Mouse (Mus musculus): ENCODE measurements around the gene Dnm3. TPM values are rescaled to one million over a fixed set of nuclear protein-coding genes. Genes with fewer than 3 reads are reported as not detected.

The Dnm3 gene
- polyA plus RNA-seq, 1 experiment from 2014 or later, result 8.3 TPM

DNA sequence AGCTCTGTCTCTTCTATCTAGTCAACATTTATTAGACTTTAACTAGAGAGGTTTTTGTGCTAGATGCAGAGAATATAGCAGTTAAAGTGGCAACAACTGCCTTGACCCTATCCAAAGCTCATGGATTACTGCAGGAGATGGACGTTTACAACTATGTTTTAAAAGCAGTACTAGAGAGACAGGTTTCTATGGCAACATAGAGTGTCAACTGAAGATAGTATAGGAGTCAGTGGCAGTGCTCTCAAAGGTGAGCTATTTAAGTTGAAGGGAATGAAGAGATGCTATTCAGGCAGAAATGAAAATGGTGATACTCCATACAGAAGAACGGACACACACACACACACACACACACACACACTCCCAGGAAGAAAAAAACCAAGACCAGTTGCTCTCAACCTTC lies 225.0 kb downstream of the Dnm3 start:
- Histone ChIP-seq H3K9ac (ENCODE audit: low read depth, low read length) (no peak overlapping the region), H3K36me3 (ENCODE audit: insufficient read depth, low read length) (no peaks in the 10 kb centered on the region), H3K4me3 (replicated peaks; ENCODE audit: low read depth, low read length) (no peak overlapping the region), H3K4me1 (replicated peaks; ENCODE audit: insufficient read depth, low read length) (0 out of 2 replicates have a peak, but pooled peaks cover 4% of the 10 kb centered on the region), H3K4me2 (ENCODE audit: low read length) (no peak overlapping the region), H3K9me3 (replicated peaks; ENCODE audit: low read length) (no peaks in the 10 kb centered on the region), H3K27ac (no peak overlapping the region), H3K27me3 (ENCODE audit: insufficient read depth, low read length) (no peaks in the 10 kb centered on the region)
- TF ChIP-seq CTCF (IDR thresholded peaks at IDR 0.05; ENCODE audit: low read depth), result no peak
- WGBS, result 62% methylated on average over 2 of the region's 2 CpGs
- ATAC-seq (replicated peaks; ENCODE audit: low FRiP score, low read depth) (no peak), DNase-seq (ENCODE audit: low spot score) (no peak)

DNA sequence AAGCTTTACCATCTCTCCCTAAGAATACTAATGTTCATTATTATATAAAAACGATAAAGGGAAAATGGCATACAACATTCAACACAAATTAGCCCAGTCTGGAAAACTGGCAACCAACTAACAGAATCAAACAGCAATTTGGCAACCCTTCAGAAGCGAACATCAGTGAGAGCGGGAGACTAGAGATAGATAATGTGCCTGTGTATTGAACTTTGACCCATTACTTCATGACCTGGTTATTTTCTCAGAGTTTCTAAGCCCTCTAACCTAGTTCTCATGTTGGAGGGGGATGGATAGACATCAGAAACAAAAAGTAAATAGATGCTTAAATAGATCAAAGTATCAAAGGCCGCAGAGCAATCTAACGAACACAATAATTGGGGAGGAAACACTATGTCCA lies 230.6 kb downstream of the Dnm3 start:
- Histone ChIP-seq H3K9ac (ENCODE audit: low read depth, low read length) (no peak overlapping the region), H3K4me2 (ENCODE audit: low read length) (no peak overlapping the region), H3K27me3 (ENCODE audit: insufficient read depth, low read length) (no peaks in the 10 kb centered on the region), H3K27ac (no peak overlapping the region), H3K4me3 (replicated peaks; ENCODE audit: low read depth, low read length) (no peak overlapping the region), H3K36me3 (ENCODE audit: insufficient read depth, low read length) (no peaks in the 10 kb centered on the region), H3K4me1 (replicated peaks; ENCODE audit: insufficient read depth, low read length) (no peaks in the 10 kb centered on the region), H3K9me3 (replicated peaks; ENCODE audit: low read length) (no peaks in the 10 kb centered on the region)
- WGBS, result 86% methylated on average over 5 of the region's 5 CpGs
- TF ChIP-seq CTCF (IDR thresholded peaks at IDR 0.05; ENCODE audit: low read depth), result no peak
- ATAC-seq (replicated peaks; ENCODE audit: low FRiP score, low read depth) (no peak), DNase-seq (ENCODE audit: low spot score) (no peak)

DNA sequence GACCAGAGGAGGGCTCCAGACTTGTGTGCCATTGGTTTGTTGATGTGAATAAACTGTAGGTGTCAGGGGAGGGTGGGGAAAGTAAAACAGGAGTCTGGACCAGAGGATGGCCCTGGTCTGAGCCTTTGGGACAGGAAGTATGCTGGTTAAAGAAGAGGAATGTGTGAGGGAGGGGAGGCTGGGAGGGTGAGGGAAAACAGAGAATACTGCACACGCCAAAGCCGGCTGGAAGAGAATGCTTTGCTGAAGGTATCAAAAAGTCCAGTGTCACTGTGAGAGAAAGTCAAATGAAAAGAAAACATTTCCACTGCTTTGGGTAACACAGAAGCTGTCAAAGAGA lies 234.2 kb downstream of the Dnm3 start:
- ATAC-seq (replicated peaks; ENCODE audit: low FRiP score, low read depth) (peak; percentile 67; the same call in 1 of the 2 replicates), DNase-seq (ENCODE audit: low spot score) (peak; percentile 74)
- Histone ChIP-seq H3K36me3 (ENCODE audit: insufficient read depth, low read length) (no peaks in the 10 kb centered on the region), H3K4me3 (replicated peaks; ENCODE audit: low read depth, low read length) (no peak overlapping the region), H3K4me2 (ENCODE audit: low read length) (no peak overlapping the region), H3K4me1 (replicated peaks; ENCODE audit: insufficient read depth, low read length) (no peaks in the 10 kb centered on the region; the same call in 1 of the 2 replicates), H3K9me3 (replicated peaks; ENCODE audit: low read length) (no peaks in the 10 kb centered on the region), H3K27me3 (ENCODE audit: insufficient read depth, low read length) (no peaks in the 10 kb centered on the region), H3K27ac (peak overlapping the region; percentile 42; the same call in 1 of the 2 replicates), H3K9ac (ENCODE audit: low read depth, low read length) (no peak overlapping the region)
- WGBS, result 25% methylated on average over 2 of the region's 2 CpGs
- TF ChIP-seq CTCF (IDR thresholded peaks at IDR 0.05; ENCODE audit: low read depth), result no peak

DNA sequence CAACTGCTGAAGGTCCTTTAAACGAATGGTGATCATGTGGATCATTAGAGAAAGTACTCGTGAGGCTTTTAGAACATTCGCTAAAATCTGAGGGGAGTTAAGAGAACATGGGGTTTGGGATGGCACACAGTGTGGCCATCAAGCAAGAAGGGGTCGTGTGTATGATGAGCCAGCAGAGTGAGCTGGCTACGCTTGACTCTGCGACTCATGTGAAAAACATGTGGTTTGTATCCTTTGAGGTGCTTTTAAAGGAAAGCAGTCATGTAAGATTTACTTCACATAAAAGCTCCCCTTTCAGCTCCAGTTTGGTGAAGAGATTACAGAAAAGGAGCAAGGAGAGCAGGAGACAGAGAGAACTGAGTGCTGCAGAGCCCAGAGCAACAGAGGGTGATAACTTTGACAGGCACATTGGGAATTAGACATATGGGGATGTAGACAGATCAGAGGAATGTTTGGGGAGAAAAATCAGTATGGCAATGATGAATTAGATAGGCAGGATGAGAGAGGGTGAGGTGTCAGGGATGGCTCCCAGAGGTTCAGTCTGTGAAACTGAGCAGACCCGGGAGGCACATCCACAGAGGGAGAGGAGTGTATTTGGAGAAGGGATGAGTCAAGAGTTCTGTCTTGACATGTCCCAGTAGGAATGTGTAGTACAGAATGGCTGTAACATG lies 234.7 kb downstream of the Dnm3 start:
- Histone ChIP-seq H3K36me3 (ENCODE audit: insufficient read depth, low read length) (no peaks in the 10 kb centered on the region), H3K4me2 (ENCODE audit: low read length) (no peak overlapping the region), H3K4me3 (replicated peaks; ENCODE audit: low read depth, low read length) (no peak overlapping the region), H3K27ac (peak overlapping the region; percentile 42; the same call in 1 of the 2 replicates), H3K27me3 (ENCODE audit: insufficient read depth, low read length) (no peaks in the 10 kb centered on the region), H3K4me1 (replicated peaks; ENCODE audit: insufficient read depth, low read length) (no peaks in the 10 kb centered on the region; the same call in 1 of the 2 replicates), H3K9ac (ENCODE audit: low read depth, low read length) (no peak overlapping the region), H3K9me3 (replicated peaks; ENCODE audit: low read length) (no peaks in the 10 kb centered on the region)
- 48% methylated on average over 7 of the region's 7 CpGs for whole genome bisulfite sequencing
- no peak for DNase-seq (ENCODE audit: low spot score)
- ATAC-seq (replicated peaks; ENCODE audit: low FRiP score, low read depth), result no peak; the same call in 1 of the 2 replicates
- no peak for TF ChIP-seq CTCF (IDR thresholded peaks at IDR 0.05; ENCODE audit: low read depth)

DNA sequence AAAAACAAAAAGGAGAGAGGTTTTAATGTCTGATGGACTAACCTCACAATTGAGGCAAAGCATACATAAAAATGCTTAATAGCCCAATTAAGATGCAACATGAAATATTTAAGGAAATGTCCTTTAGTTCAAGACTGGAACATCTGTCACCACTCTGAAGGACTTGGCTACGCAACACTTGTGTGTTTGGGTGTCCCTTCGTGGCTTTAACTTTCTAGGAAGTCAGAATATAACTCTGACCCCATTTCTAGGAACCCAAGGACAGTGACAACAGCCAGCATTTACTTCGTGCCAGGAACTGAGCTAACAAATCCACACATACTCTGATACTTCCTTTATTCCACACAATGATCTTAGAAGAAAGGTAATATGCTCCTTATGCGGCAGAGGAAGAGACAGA lies 237.1 kb downstream of the Dnm3 start:
- DNase-seq (ENCODE audit: low spot score) (peak; percentile 82), ATAC-seq (replicated peaks; ENCODE audit: low FRiP score, low read depth) (no peak)
- Histone ChIP-seq H3K4me2 (ENCODE audit: low read length) (no peak overlapping the region), H3K9me3 (replicated peaks; ENCODE audit: low read length) (no peaks in the 10 kb centered on the region), H3K9ac (ENCODE audit: low read depth, low read length) (no peak overlapping the region), H3K36me3 (ENCODE audit: insufficient read depth, low read length) (no peaks in the 10 kb centered on the region), H3K4me3 (replicated peaks; ENCODE audit: low read depth, low read length) (no peak overlapping the region), H3K4me1 (replicated peaks; ENCODE audit: insufficient read depth, low read length) (no peaks in the 10 kb centered on the region; the same call in 1 of the 2 replicates), H3K27ac (peak overlapping the region; percentile 55; the same call in 1 of the 2 replicates), H3K27me3 (ENCODE audit: insufficient read depth, low read length) (no peaks in the 10 kb centered on the region)
- WGBS, result 75% methylated on average over 4 of the region's 4 CpGs
- TF ChIP-seq CTCF (IDR thresholded peaks at IDR 0.05; ENCODE audit: low read depth), result no peak

DNA sequence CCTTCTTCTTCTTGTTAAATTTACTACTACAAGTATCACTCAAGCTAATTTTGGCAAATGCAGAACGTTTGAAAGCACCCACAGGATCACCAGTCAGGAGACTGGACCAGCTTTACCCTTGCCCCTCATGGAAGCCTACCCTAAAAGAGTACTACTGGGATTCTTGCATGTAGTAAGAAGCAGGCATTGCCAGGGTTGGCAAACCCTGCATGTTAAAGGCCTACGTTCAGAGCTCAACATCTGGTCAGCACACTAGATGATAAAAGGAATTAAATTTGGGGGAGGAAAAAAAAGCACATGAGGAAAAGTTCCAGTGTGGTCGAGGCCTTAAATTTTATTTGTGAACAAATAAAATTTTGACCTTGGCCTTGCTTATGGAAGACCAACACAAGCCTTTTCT lies 239.2 kb downstream of the Dnm3 start:
- no peaks in the 10 kb centered on the region for H3K9me3 ChIP-seq (replicated peaks; ENCODE audit: low read length)
- no peak overlapping the region for H3K4me3 ChIP-seq (replicated peaks; ENCODE audit: low read depth, low read length)
- H3K9ac ChIP-seq (ENCODE audit: low read depth, low read length), result no peak overlapping the region
- 43% methylated on average over 3 of the region's 3 CpGs for WGBS
- no peaks in the 10 kb centered on the region for H3K27me3 ChIP-seq (ENCODE audit: insufficient read depth, low read length)
- H3K4me1 ChIP-seq (replicated peaks; ENCODE audit: insufficient read depth, low read length), result no peaks in the 10 kb centered on the region; the same call in 1 of the 2 replicates
- DNase-seq (ENCODE audit: low spot score) (peak; percentile 83), ATAC-seq (replicated peaks; ENCODE audit: low FRiP score, low read depth) (no peak)
- no peak overlapping the region for H3K27ac ChIP-seq
- no peak overlapping the region for H3K4me2 ChIP-seq (ENCODE audit: low read length)
- TF ChIP-seq CTCF (IDR thresholded peaks at IDR 0.05; ENCODE audit: low read depth), result no peak
- no peaks in the 10 kb centered on the region for H3K36me3 ChIP-seq (ENCODE audit: insufficient read depth, low read length)

Measured in kidney, postnatal 0 days (tissue).